Mouse (Mus musculus): ENCODE data around the gene Rasgef1b.

The Rasgef1b gene

DNA sequence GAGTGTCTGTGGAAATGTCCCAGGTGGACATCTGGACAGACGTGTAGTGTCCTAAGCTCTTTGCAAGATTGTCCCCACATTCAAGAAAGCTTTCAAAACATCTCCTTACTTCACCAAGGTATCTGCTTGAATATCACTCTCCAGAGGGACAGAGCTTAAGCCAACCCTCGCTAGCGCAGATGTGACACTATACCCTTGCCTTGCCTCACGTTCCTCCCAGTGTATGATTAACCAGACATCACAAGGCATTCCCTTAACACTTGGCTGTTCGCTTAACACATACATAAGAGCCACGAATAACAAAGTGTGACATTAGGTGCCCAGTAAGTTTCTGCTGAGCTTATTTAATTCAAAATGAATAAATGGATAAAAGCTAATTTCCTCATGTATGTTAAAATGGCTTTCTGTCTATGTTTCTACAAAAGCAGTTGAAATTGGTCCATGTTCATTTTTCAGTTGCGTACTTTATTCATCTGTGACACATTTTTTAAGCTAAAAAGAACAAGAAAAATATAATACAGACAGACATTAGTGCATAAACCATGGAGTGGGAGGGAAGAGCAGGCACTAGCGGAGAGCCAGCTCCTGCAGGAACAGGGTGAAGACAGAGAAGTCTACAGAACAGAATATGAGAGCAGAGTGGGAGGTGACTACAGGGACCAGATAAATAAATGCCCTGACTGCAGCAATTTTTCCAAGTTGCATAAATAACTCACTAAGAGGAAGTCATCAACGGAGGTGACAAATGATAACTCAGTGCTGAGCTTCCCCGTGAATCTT, 126.4 kb downstream of the Rasgef1b start:
- no peak for DNase-seq (ENCODE audit: low spot score)

DNA sequence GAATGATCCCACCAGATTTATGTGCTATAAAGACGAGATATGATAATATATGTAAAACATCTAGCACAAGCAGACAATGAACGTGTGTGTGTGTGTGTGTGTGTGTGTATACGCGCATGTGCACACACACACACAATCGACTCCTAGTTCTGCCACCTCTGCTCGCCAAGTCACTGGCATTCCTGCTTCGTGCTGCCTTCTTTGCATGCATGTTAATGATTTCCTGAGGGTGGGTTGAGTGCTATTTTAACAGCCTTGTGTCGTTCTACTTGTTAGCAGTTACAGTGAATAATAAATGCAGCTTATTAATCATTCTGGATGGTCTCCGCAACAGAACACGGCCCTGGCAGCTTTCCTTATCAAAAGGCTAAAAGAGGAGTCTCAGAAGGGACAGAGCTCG, 129.5 kb downstream of the Rasgef1b start:
- DNase-seq (ENCODE audit: low spot score) = no peak

DNA sequence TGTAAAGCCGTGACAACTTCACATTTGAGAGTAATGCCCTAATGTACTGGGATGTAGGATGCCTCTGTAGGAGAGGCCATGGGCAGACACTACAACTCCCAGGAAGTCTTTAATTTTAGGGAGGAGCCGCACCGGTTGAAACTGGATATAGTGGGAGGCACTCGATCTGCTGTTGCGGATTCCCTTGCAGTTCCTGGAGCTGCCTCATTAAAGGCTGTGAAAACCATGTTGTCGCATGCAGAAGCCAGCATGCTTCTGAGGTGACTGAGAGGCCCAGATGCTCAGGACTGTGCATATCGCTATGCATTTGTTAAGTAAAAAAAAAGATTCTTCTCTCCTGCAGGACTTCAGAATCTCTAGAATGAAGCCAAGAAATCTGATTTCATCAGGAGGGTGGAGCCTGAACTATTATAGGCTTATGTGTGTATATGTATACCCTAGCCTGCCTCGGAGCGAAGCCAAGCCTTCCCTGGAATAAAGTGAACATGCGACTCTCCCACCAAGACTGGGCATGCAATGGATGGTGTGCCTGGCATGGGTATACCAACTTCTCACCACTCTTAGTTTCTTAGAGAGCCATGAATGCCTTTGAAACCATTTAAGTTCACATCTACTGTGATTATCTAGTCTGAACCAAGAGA, 130.3 kb downstream of the Rasgef1b start:
- peak; percentile 33 for DNase-seq (ENCODE audit: low spot score)

DNA sequence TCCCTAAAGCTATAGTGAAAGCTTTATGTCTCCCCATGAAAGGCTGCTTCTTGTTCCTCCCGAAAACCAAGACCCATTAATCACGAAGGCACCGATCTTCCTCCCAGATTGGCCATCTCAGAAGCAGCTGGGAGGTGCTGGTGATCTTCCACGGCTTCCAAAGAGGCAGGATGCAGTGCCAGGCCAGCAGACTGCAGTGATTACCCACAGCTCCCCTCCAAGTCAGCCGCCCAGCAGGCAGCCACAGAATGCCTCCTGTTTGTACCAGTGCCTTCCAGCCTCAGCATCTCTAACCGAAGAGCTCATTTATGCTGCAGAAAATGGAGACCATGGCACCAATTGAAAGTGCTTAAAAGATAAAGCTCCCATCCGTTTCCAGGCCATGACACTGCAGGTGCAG, 131.2 kb downstream of the Rasgef1b start:
- no peak for DNase-seq (ENCODE audit: low spot score)

DNA sequence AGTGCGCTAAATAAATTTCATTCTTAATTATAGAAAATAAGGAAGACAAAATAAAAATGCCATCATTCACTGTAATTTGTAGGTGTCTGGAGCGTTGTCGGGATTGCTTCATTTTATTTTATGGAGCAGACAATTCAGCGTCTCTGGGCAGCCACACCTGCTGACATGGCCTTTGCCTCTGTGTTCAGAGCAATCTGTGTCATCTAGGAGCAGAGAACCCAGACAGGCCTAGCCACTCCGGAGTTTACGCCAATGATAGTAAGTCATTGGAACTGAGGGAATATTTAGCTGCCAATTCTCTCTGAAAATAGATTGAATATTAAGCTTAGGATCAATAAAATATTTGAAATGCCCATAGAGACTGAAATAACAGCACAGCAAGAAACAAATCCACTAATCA, 137.5 kb downstream of the Rasgef1b start:
- no peak for DNase-seq (ENCODE audit: low spot score)

DNA sequence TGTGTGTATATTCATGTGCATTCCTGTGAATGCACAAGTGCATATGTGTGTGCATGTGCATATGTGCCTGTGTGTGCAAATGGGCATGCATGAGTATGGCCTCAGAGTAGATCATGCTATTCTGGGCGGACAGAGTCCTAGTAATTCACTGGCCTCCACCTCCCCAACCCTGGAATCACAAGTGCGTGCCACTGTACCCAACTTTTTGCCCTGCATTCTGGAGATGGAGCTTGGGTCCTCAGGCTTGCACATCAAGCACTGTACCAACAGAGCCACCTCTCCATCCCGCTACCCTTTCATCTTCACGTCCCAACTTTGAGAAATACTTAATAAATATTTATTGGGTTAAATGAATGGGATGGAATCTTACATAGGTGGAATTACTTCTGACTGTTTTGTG, 138.3 kb downstream of the Rasgef1b start:
- DNase-seq (ENCODE audit: low spot score) = no peak

DNA sequence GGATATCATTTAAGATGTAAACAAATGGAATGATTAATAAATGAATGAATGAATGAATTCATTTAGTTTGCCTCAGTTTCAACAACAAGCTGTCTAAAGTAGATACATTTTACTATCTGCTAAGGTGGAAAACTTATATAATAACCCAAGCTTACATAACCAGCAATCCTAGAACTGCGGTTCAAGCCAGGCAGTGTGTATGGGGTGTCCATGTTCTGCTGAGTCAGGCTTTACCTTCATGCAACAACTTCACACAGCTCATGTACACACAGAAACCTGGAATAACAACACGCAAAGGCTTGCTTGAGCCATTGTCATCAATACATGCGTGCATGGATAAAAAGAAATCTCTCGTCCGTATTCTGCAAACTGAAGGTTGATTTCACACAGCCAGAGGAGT, 140.9 kb downstream of the Rasgef1b start:
- no peak for DNase-seq (ENCODE audit: low spot score)

DNA sequence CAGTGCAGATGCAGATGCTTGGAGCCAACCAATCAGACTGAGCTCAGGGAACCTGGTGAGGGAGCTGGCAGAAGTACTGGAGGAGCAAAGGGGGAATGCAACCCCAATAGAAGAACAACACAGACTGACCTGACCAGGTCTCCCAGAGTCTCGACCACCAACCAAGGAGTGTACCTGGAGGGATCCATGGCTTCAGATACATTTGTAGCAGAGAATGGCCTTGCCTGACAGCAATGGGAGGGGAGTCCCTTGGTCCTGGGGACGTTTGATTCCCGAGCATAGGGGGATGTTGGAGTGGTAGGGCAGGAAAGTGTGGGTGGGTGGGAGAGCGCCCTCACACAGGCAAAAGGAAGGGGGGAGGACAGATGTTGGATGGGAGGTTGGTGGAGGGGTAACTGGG, 141.3 kb downstream of the Rasgef1b start:
- DNase-seq (ENCODE audit: low spot score) = no peak

DNA sequence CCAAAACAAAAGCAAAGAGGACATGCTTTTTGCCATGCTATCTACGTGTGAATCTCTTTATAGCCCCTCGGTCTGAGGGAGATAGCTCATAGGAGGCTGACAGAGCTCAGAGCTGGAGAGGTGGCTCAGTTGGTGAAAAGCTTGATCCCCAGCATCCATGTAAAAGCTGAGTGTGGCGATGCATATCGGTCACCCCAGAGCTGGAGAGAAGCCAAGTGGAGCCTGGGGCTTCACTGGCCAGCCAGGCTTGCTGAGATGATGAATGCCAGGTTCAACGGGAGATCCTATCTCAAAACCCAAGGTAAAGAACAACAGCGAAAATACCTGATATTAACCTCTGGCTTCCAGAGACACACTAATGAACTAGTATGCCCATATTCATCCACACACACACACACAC, 142.6 kb downstream of the Rasgef1b start:
- DNase-seq (ENCODE audit: low spot score) = no peak

DNA sequence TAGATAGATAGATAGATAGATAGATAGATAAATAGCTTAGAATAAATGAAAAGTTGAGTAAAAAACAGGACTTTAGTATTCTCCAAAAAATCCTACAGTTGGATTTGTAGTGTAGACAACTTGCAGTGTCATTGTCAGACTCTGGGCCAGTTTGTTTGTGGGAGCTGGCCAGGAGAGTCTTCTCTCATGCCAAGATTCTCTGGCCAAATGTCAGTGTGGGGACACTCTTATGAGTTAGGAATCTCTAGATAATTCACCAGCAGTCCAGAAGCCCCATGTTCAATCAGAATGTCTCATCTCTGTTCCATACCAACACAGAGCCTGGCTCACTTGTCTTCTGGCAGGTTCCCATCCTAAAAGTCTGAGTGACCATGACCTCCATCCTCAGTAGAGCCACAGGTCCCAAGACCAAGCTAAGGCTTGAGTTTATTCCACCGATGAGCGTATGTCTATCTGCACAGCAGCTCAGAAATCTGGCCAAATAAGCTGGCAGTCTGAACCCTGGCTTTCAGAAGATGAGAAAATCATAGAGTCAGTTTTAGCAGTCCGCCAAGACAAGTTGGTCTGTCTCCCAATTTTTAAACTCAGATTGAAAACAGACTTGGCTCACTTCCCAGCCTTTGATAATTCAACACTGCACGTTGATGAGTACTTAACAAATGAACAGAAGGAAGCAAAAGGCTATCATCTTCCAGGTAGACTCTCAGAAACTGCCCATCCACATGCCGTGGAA, 143.5 kb downstream of the Rasgef1b start:
- DNase-seq (ENCODE audit: low spot score) = no peak

DNA sequence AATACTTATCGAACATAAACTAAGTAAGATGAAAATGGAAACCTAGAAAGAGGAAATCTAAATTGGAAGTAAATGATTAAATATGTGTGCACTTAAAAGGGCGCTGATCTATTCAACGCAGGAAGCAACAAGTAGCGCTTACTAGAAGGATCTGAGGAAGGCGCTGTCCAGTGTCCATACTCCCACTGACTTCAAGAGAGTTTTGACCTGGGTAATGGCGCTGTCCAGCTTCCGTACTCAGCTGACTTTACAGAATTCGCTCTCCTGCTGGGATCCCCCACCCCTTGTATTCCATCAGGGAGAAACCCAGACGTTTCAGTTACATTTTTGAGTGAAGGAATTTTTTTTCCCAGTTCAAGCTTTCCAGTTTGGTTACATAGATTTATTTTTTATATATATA, 144.6 kb downstream of the Rasgef1b start:
- DNase-seq (ENCODE audit: low spot score) = no peak

DNA sequence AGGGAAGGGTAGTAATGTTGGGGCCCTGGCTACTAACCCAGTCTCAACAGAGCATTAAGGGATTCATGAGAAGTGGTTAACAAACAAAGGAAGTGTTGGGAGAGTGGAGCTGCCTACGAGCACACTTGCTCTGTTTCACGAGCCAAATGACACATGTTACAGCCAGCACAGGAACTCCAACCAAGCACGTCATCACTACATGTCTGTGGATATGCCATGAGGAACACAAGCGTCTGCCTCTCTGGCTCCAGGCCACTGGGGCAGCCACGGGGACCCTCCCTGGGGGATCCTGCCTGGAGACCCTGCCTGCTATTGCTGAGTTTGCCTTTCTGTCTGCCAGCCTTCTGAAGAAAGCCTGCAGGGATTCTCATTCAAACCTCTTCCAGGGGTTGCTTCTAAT, 146.8 kb downstream of the Rasgef1b start:
- no peak for DNase-seq (ENCODE audit: low spot score)

DNA sequence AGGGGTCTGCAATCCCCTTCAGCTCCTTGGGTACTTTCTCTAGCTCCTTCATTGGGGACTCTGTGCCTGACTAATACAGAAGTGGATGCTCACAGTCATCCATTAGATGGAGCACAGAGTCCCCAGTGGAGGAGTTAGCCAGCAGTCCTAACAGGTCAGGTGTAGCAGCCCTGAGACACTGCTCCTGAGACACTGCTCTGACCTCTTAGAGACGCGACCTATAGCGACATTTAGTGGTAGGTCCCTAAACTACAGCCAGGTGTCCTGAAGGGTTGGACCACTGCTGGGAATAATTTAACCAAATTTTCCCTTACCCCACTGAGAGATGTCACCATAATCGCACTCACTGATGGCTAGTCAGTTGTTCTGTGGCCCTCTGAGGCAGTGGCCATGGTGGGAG, 150.2 kb downstream of the Rasgef1b start:
- DNase-seq (ENCODE audit: low spot score) = no peak

DNA sequence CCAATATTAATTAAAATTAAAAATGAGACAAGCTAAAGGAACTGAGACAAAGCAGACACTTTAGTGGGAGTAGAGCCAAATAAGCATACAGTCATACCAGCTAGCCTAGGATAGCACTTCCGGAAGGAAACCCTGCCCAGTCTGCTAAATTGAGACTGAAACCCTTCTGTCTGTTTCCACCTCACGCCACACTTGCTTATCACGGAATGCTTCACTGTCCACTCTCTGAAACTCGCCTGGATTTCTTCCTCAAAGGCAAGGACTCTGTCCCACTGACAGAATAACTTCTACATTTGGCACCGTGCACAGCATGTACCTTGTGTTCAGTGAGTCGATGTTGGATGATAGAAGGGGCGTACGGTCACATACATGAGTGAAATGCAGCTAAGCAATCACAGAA, 153.0 kb downstream of the Rasgef1b start:
- DNase-seq (ENCODE audit: low spot score) = no peak

DNA sequence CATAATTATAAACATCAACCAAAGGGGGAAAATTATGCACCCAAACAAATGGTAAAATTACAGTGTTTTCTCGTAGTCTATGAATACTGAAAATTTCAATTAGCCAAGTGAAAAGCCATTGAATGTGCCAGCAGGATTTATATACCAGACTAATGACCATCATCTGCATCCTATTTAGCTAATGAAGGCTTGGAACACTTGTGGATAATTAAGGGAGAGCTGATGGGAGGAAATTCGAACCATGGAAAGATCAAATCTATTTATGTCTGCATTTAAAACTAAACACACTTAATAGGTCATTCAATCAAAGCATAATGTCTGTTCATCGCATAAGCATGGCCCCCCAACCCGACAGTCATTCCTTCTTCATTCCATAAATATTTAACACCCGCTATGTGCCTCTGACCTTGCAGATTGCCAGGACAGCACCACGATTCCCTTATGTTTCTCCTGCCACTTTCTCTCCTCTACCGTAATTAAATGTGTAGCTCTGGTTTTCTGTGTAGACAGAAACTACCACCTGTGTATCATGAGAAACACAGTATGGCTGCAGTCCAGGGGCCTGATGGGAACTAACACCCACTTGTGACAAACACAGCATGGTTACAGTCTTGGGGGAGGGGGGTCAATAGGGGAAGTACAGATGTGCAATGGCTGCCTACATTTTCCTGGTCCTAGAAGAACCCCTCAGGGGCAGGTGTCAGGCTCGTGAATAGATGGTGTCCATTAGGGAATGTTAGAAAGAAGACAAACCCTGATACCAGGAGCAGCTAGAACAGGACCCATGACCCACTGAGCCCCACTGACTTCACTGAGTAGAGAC, 164.2 kb downstream of the Rasgef1b start:
- no peak for DNase-seq (ENCODE audit: low spot score)

DNA sequence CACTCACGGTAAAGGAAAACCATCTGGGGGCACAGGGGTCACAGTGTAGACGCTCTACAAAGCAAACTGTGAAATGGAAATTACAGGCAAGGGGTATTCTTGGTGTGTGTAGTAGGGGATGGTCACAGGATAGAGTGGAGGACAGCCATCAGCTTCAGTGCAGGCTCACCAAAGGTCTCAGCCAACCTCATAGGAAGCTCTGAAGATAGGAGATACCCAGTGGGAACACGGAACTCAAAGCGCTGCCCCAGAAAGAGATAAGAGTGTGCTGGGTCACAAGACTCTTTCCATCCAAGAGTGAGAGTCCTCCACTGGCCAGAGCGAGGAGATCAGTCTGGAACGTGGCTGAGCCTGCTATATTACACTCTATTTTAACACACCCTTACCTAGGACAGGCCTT, 166.8 kb downstream of the Rasgef1b start:
- no peak for DNase-seq (ENCODE audit: low spot score)

DNA sequence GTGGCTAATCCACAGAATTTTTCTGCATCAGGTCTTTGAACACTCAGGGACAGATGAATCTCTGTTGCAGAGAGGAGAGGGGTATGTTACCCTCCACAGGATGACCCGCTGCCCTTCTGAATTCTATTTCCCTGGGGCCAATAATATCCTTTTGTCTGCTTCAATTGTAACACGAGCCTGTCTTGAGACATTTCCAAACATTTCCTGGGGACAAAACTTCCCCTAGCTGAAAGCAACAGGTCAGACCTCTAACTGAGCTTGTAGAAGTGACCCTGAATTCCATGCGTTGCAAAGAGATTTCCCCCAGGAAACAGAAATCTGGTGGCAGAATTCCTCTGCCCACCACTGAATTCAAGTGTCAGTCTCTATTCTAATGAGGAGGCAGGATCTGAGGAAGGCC, 169.1 kb downstream of the Rasgef1b start:
- no peak for DNase-seq (ENCODE audit: low spot score)

DNA sequence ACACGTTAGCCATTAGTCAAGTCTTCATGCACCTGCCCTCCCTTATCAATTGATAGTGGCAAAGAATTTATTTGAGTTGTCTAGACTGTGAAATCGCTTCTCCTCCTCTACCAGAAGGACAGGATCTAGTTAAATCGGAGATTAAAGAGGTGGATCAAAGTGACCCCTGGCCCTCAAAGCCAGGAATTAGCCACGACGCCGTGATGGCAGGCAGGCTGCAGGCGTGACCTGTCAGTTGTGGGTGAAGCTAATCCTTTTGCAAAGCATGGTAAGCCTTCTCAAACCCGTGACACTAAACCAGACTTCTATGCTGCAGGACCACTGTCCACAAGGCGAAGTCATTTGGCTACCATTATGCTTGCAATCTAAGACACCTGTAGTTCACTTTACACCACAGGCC, 170.6 kb downstream of the Rasgef1b start:
- DNase-seq (ENCODE audit: low spot score) = no peak

DNA sequence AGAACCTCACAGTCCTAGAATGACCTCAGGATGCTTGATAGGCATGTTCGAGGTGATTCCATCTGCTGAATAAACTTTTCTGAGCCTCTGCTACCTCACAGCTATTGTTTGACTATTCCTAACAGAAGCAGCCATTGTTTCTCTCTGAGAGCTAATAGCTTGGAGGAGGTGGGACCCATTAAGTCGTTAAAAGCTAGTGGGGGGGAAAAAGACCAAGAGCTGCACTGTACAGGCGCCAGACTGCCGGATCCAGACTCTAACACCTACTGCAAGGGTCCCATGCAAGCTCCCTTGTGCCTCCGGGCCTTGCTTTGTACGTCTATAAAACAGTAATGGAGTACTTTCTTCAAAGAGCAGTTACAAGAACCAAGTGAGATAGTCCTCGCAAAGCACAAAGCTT, 176.2 kb downstream of the Rasgef1b start:
- no peak for DNase-seq (ENCODE audit: low spot score)

DNA sequence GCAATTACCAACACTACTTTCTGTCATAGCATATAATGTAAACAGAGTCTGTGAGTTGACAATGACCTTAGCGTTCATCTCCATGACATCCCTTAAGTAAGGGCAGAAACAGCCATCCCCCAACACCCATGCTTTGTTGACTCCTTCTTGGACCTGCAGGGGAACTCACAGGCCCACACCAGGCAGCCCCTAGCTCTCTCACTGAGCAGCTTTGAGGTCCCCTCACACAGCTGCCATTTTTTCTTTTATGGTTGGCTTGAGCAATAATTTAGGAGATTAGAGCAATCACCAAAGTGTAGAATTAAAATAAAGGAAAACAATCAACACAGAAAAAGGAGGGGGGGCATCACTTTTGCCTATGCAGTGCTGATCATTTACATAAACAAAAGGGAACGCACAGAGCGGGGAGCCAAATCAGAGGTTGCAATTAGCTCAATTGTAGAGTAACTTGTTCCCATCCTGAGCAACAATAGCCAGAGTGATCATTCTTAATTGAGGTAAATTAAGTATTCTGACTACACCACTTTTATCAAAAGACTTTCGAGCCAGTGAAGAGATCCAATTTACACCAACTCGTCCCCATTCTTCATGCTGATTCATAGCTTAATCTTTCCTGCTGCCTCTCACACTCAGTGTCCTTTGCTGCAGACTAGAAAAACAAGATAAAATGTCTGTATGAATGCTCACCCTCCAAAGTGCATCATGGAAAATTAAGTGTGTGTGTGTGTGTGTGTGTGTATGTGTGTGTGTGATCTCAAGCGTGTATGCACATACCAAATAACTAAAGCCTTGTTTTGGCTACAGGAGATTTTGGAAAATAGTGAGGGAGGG, 184.0 kb downstream of the Rasgef1b start:
- DNase-seq (ENCODE audit: low spot score) = no peak

DNA sequence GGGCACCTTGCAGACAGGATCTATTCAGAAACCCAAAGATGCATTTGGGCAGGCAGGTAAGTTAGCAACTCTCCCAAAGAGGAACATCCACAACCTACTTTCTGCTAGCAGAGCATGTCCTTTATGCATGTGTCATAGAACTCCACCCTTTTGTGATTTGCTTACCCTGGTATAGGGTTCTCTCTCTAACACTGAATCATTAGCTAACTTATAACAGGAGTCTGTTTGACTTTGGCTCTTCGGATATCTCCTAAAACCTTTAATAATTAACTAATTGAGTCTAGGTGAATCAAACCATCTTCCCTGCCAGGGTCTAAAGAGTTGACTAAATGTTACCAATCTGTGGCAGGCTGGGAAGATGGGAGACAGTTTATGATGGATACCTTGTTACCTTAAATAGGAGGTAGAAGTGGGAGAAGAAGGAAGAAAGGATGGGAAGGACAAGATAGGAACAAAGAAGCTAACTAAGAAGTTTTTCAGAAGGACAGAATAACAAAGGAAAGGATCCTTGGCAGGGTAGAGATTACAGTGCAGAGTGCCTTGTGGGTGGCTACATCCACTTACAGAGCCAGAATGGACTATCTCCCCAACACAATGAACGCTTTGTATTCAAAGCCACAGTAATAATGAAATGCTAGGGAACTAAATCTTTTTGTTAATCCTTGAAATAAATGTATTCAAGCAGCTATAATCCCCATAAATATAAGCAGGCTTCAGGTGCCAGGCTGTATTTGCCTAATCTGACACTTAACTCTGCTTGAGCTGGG, 186.7 kb downstream of the Rasgef1b start:
- no peak for DNase-seq (ENCODE audit: low spot score)

All from left cerebral cortex, adult 11 months (tissue).